Mouse (Mus musculus) embryo, embryonic 10 days (tissue): ENCODE measurements at regions not wholly inside any gene's neighbourhood (a gene's known extent, or its start where the extent isn't known, plus 50 kb on each side); places are given as distances from the start of the nearest gene placed in this dataset.

Source experiments
- DNase-seq: peaks from one replicate; pipeline ENCODE4 v3.0.0-alpha.2; 2015; ENCODE audit warnings: low spot score

GRCm38 (mm10) chr4:56068859-56069258 lies 536.6 kb upstream of the Klf4 start:
- no peak for DNase-seq

DNA sequence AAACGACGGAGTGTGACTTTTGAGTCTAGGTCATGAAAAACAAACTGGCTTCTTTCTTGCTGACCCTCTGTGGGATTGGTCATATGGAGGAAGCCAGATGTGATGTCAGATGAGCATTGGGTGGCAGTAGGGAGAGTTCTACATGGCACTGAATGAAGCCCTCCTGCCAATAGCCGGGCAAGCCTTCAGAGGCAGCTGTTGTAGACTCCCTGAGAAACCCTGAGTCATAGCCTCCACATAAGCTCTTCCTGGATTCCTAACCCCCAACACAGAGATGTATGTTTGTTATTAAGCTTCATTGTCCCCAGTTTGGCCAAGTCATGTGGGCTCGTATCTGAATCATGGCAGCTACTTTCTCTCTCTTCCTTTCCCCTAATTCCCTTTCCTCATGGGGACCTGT lies 532.4 kb upstream of the Klf4 start:
- DNase-seq, result no peak

- peak; percentile 11 for DNase-seq
These were observed 519.6 kb upstream of the Klf4 start for GRCm38 (mm10) chr4:56051792-56052380.

- no peak for DNase-seq
These were observed 507.1 kb upstream of the Klf4 start for GRCm38 (mm10) chr4:56039327-56039726.

- DNase-seq, result no peak
These were observed 504.1 kb upstream of the Klf4 start for GRCm38 (mm10) chr4:56036334-56036733.

DNA sequence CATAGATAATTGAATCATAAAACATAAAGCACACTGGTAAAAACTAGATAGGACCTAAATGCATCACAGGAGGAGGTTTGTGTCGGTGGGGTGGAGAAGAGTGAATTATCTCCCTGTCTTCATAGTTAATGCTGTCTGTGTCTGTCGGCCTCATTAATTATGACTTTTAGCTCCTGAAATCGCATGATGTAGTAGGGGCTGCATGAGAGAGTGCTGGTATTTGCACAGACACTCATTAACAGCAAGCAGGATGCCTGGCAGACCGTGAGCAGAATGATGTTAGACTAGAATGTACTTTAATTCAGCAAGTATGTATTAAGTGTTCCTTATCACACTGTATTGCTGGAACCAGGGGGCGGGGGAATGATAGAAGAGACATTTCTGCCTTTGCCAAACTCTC lies 503.3 kb upstream of the Klf4 start:
- no peak for DNase-seq

DNA sequence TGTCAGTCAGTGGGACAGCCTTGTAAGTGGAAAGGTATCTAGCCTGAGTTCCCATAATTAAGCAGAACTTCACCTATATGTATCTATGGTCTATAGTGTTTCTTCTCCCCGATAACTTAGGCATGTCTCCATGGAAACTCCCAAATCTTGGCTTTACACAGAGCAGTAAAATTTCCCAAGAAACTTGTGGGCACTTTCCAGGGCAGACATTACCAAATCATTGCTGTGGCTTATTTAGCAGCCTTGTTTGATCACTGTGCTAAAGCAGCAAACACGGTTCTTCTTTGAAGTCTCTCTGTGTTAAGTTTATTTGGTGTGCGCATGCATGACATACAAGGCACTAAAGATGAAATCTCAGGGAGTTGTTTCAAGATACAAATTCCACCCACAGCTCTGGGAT lies 496.2 kb upstream of the Klf4 start:
- no peak for DNase-seq

DNA sequence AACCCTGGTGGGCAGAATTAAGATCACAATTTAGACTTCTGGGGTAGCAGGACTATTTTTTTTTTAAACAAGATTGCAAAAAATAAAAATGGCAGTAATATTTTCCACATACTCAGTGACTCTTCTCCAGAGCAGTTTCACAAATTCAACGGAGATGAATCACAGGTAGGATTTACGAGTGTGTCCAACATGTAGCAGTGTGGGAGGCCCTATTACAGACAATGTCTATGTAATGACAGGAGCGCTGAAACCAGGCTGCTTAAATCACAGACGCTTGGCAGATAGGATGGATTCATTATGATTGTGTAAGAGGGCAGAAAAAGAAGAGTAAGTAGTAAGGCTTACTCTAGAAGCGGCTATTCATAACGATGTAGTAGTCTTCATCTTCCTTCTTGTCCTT lies 495.0 kb upstream of the Klf4 start:
- no peak for DNase-seq

DNA sequence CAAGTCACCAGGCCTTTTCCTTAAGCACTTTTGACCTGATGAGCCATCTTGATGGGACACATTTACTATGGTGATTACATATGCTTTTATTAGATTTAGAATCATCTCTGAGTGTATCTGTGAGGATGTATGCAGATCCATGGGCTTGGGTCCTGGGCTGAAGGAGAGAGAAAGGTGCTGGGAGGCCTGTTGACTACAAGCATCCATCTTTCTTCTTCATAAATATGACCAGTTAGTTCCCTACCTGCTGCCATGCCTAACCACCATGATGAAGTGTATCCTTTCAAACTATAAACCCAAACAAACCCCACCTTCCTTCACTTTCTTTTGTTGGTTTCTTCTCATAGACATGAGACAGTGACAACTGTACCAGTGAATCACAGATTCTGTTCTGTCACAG lies 492.2 kb upstream of the Klf4 start:
- no peak for DNase-seq

GRCm38 (mm10) chr4:56018212-56018611 lies 485.9 kb upstream of the Klf4 start:
- DNase-seq, result no peak

DNA sequence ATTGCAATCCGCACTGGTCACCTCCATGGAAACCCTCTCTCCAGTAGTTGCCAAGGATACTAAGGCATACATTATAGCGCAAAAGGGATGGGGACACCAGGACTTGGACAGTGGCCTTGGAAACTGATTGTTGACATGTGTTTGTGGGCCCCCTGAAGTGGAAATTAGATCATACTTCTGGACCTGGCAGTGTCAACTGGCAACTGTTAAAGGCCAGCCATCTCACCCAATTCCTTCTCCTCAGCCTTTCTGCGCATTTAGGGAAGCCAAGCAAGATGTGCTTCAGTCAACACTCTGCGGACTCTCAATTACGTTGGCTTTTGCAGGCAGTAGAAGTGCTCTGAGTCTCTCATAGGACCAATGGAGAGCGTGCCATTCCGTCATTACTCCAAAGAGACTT lies 483.2 kb upstream of the Klf4 start:
- DNase-seq, result no peak

DNA sequence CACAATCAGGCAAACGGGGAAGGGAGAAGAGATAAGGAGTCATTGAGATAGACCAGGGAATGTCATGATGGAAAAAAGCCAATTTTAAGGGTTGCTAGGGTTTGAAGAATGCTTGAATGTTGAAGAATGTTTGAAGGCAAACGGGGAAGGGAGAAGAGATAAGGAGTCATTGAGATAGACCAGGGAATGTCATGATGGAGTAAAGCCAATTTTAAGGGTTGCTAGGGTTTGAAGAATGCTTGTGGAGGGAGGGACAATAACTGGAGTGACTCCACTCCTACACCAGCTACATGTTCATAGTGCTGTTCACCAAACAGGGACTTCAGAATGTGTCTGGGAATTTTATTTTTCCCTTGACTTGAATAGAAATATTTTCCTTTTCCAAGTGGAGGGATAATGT lies 476.0 kb upstream of the Klf4 start:
- no peak for DNase-seq

DNA sequence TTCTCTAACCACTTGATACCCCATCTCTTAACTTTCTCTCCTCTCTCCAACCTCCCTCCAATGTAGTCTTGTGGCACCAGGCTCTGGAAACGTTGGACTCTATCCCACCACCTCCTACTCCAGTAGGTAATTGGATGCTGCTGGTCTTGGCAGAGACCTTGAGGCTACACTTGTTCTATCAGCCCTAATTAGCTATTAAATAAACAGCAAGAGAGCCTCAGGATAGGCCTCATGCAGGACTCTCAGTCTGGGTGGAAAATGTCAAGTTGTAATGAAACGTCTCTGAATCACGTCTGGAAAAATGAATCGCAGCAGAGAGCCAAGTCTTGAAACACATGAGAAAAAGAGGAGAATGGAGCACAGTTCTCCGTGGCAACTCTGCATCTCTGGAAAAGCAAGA lies 472.0 kb upstream of the Klf4 start:
- no peak for DNase-seq

DNA sequence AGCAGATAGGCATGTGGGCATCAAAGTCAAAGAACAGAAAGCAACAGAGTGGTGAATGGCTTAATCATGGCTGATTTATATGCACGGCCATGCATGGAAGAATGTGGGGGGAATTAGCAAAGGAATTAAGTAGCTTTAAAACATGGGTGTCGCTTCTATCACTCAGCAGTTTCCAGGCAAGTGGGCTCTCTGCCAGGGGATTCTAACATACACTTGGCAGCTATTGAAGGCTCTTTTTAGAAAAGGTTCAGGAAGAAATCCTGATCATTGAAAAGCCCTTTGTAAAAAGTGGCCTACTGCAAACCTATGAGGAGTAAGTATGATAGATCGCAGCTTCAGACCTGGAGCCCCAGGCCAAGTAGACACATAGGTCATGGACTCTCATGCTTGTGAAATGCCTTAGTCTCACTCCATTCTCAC lies 469.1 kb upstream of the Klf4 start:
- DNase-seq, result no peak

DNA sequence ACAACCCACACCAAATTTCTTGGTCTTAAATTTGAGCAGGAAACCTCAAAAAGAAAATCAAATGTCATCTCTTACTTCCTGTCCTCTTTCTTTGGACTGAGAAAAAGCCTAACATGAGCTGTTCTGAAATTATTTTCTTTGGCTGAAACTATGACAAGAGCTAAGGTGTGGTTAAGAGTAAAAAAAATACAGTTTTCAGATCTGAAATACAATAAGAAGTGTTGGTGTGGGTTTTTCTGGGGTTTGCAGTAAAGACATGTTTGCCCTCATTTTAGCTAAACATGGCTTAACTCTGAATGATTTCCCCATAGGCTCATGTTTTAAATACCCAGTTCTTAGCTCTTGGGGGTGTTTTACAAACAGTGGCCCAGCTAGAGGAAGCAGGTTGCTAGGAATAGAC lies 451.8 kb upstream of the Klf4 start:
- DNase-seq, result no peak

- DNase-seq, result no peak
These were observed 446.3 kb upstream of the Klf4 start for GRCm38 (mm10) chr4:55978539-55978938.

GRCm38 (mm10) chr4:55976265-55976664 lies 444.0 kb upstream of the Klf4 start:
- no peak for DNase-seq

DNA sequence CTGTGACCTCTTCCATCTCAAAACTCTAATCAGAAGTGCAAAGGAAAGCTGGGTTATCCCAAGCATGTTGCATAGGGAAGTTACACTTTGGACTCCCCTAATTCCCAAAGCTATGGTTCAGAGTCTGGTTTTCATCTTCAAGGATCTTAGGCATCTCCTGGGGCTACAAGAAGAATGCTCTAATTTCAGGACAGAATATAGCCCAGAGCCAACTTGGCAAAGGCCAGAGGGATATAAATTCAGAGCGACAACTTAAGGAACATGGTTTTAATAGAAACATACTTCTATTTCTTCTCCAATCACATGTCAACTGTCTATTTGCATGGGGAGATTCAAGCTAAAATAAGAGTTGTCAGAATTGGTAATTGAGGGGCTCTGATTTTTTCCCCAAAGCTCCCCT lies 441.4 kb upstream of the Klf4 start:
- DNase-seq, result no peak

DNA sequence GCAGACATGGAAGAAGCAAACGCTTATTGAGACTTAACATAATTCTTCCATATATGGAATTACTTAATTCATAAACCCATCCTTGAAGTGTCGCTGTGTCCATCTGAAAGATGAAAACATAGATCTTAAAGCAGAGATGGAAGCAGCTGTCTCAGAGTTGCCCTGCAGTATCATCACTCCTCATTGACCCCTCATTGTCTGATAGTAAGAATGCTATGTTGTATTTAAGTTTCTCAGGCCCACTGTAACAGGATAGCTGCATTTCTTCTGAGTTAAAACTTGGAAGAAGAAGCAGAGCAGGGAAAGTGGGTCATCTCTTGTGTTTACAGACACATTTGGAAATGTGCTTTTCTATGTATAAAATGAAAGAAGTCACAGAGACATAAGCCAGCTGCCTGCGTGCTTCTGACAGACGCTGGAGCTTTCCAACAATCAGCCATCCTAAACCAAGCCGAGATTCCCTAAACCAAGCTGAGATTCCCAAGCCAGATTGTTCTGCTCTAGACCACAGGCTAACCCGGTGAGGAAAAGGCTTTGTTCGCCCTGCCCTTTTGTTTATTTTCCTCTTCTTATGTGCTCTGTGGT lies 440.1 kb upstream of the Klf4 start:
- no peak for DNase-seq

DNA sequence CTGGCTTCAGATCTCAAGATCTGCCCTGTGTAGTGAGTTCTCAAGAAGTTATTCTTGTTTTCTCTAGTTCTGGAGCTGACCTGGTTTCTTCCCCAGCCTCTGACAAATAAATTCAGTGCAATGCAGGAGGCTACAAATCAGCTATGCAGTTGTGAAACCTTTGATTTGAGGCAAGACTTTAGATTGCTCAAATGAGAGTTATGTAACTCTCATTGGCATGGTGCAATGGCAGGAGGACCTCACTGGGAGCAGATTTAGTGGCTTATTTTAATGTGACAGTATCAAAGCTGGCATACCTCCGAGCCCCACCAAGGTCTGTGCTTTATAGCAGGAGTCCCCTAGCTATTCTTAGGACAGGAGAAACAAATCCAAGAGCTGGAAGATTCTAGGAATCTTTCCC lies 427.8 kb upstream of the Klf4 start:
- no peak for DNase-seq

GRCm38 (mm10) chr4:55953701-55954100 lies 421.4 kb upstream of the Klf4 start:
- DNase-seq, result no peak

DNA sequence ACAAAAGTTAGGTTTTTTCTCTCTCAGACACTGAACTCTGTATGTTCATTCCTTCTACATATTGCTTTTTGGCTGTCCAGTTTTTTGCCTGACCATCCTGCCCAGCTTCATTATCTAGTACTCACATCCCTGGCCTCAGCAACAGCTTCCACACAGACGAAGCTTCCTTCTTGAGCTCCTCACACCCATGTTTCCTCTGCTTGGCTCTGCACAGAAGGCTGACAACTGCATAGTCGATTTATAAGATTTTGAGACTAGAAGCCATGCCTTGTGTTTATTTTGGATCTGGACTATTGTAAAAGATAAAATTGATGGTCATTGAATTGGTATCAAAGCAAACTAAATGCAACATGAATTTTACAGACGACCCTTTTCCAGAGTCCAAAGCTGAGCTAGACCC lies 420.0 kb upstream of the Klf4 start:
- DNase-seq, result no peak

DNA sequence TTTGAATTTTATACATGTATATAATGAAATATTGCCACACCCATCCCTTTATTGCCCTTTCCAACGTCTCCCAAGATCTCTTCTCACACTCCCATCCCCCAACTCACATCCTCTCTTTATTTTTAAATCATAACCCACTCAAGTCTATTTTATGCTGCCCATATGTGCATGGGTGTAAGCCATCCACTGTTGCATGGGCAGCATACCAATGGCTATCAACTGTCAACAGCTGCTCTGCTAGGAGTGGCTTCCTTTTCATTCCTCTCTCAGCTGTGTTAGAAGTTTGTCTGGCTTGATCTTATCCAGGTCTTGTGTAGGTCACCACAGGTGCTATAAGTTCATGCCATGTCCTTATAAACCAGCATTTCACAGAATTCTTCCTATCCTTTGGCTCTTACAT lies 409.2 kb upstream of the Klf4 start:
- DNase-seq, result no peak

- DNase-seq, result no peak
These were observed 406.1 kb upstream of the Klf4 start for GRCm38 (mm10) chr4:55938383-55938782.

DNA sequence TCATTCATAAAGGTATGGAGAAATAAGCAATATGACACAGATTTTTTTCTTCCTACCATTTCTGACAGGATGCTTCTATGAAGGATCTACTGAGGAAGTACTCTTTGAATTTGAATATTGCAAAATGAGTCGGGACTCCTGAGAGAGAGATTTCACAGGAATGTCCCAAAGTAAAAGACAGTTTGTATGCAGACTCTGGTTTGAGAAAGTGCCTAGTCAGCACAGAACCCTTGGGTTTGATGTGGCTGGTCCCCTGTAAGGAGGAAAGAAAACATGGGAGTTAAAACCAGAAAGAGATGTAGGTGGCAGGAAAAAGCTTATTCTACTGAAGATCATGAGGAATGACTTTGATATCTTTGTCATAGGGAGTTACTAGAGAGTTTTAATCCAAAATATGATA lies 405.6 kb upstream of the Klf4 start:
- DNase-seq, result no peak
